Mouse (Mus musculus) MEL (cell line): Measurements from ENCODE around the gene Dlx1. TPM values are rescaled to one million over a fixed set of nuclear protein-coding genes. Genes with fewer than 3 reads are reported as not detected.

Experiments used
- DNase-seq: peaks from one replicate; pipeline ENCODE4 v3.0.0; 2011; ENCODE audit warnings: low read depth, low spot score
- H3K27ac ChIP-seq: 2 replicates; pipeline ENCODE4 v1.5.1; 2012; ENCODE audit warnings: low read depth, mild to moderate bottlenecking, control low read depth, low read length, moderate library complexity; ENCODE audit not compliant: control insufficient read depth
- H3K27me3 ChIP-seq, 2 experiments: fragments of 150-350 bp in 1 of 2; sonication (generic) in 1 of 2; 2 replicates each; pipeline ENCODE4 v1.6.1; 2012; ENCODE audit warnings: low read length in 2 of 2, mild to moderate bottlenecking in 2 of 2, improper control_type of control experiment in 1 of 2, moderate library complexity in 1 of 2; ENCODE audit not compliant: insufficient read depth in 2 of 2, control insufficient read depth in 1 of 2
- H3K36me3 ChIP-seq, 2 experiments: 2 replicates each; pipeline ENCODE4 v1.6.1; 2012 to 2014; ENCODE audit warnings: low read length in 2 of 2, improper control_type of control experiment in 1 of 2, inconsistent platforms in 1 of 2, mild to moderate bottlenecking in 1 of 2; ENCODE audit not compliant: insufficient read depth in 2 of 2, control insufficient read depth in 1 of 2
- H3K4me1 ChIP-seq, 2 experiments: fragments of 150-350 bp in 1 of 2; sonication (generic) in 1 of 2; 2 replicates each; pipeline ENCODE4 v1.6.1; 2012; ENCODE audit warnings: low read length in 2 of 2, improper control_type of control experiment in 1 of 2, mild to moderate bottlenecking in 1 of 2; ENCODE audit not compliant: insufficient read depth in 2 of 2, control insufficient read depth in 1 of 2
- H3K4me3 ChIP-seq, 2 experiments: fragments of 150-350 bp in 1 of 2; sonication (generic) in 1 of 2; 2 replicates each; pipeline ENCODE4 v1.5.1; 2012; ENCODE audit warnings: low read depth in 2 of 2, low read length in 2 of 2, mild to moderate bottlenecking in 2 of 2, moderate library complexity in 2 of 2, control low read depth in 1 of 2, improper control_type of control experiment in 1 of 2; ENCODE audit not compliant: control insufficient read depth in 1 of 2, insufficient read depth in 1 of 2
- H3K79me2 ChIP-seq: 2 replicates; pipeline ENCODE4 v1.6.1; 2012; ENCODE audit warnings: mild to moderate bottlenecking, low read length, moderate library complexity; ENCODE audit not compliant: control insufficient read depth, poor library complexity, insufficient read depth
- H3K9ac ChIP-seq: 2 replicates; pipeline ENCODE4 v1.6.1; 2012; ENCODE audit warnings: low read depth, mild to moderate bottlenecking, control low read depth, low read length, moderate library complexity; ENCODE audit not compliant: control insufficient read depth, poor library complexity, severe bottlenecking
- H3K9me3 ChIP-seq: fragments of 150-350 bp; sonication (generic); replicated peaks from 2 replicates; pipeline ENCODE4 v1.6.1; 2012; ENCODE audit warnings: mild to moderate bottlenecking, low read length, improper control_type of control experiment, moderate library complexity; ENCODE audit not compliant: insufficient read depth
- CTCF ChIP-seq, 3 experiments: IDR thresholded peaks in 2 of 3; conservative IDR thresholded peaks in 1 of 3; 2 replicates each; pipeline ENCODE4 v1.5.1; 2011 to 2012; ENCODE audit warnings: low read length in 3 of 3, low read depth in 2 of 3, mild to moderate bottlenecking in 2 of 3, improper control_type of control experiment in 1 of 3, inconsistent platforms in 1 of 3, mixed read lengths in 1 of 3, moderate library complexity in 1 of 3; ENCODE audit not compliant: control insufficient read depth in 1 of 3, insufficient read depth in 1 of 3, poor library complexity in 1 of 3, severe bottlenecking in 1 of 3
- ELF1 ChIP-seq: IDR thresholded peaks from 2 replicates; pipeline ENCODE4 v1.6.1; 2014; ENCODE audit warnings: low read depth, mild to moderate bottlenecking, inconsistent platforms, low read length, improper control_type of control experiment, moderate library complexity
- ETS1 ChIP-seq: IDR thresholded peaks from 2 replicates; pipeline ENCODE4 v1.6.1; 2012; ENCODE audit warnings: low read depth, mild to moderate bottlenecking, inconsistent platforms, low read length, improper control_type of control experiment, moderate library complexity
- HCFC1 ChIP-seq: IDR thresholded peaks from 2 replicates; pipeline ENCODE4 v1.6.1; 2012; ENCODE audit warnings: low read depth, mild to moderate bottlenecking, inconsistent platforms, low read length, improper control_type of control experiment, moderate library complexity
- MEF2A ChIP-seq: IDR thresholded peaks from 2 replicates; pipeline ENCODE4 v1.6.1; 2014; ENCODE audit warnings: low read depth, mild to moderate bottlenecking, inconsistent platforms, low read length, improper control_type of control experiment; ENCODE audit not compliant: poor library complexity, insufficient replicate concordance, severe bottlenecking; ENCODE audit errors: extremely low read depth
- MXI1 ChIP-seq: IDR thresholded peaks from 2 replicates; pipeline ENCODE4 v1.6.1; 2011; ENCODE audit warnings: mild to moderate bottlenecking, low read depth, low read length, improper control_type of control experiment
- MYC ChIP-seq: IDR thresholded peaks from 2 replicates; pipeline ENCODE4 v1.6.1; 2011; ENCODE audit warnings: low read depth, mild to moderate bottlenecking, low read length, improper control_type of control experiment, moderate library complexity
- NELFE ChIP-seq: IDR thresholded peaks from 2 replicates; pipeline ENCODE4 v1.6.1; 2011; ENCODE audit warnings: low read depth, low read length, improper control_type of control experiment
- POLR2A ChIP-seq, 2 experiments: IDR thresholded peaks; 2 replicates each; pipeline ENCODE4 v1.6.1; 2011 to 2012; ENCODE audit warnings: low read length in 2 of 2, mild to moderate bottlenecking in 2 of 2, control low read depth in 1 of 2, improper control_type of control experiment in 1 of 2, low read depth in 1 of 2, moderate library complexity in 1 of 2; ENCODE audit not compliant: control insufficient read depth in 1 of 2, insufficient read depth in 1 of 2, poor library complexity in 1 of 2
- RAD21 ChIP-seq: IDR thresholded peaks from 2 replicates; pipeline ENCODE4 v1.6.1; 2011; ENCODE audit warnings: mild to moderate bottlenecking, low read depth, low read length, improper control_type of control experiment
- ZNF384 ChIP-seq: IDR thresholded peaks from 2 replicates; pipeline ENCODE4 v1.6.1; 2012; ENCODE audit warnings: low read depth, mild to moderate bottlenecking, inconsistent platforms, low read length, improper control_type of control experiment
- polyA plus RNA-seq, 2 experiments: library from polyadenylated mRNA; stranded (reverse) in 1 of 2; unstranded in 1 of 2; fragments of >175 nt in 1 of 2; fragments of >200 nt in 1 of 2; gene quantifications; 2 replicates each; pipeline versions ENCODE4 v1.2.1 to v1.2.4; 2012; ENCODE audit warnings: low replicate concordance in 2 of 2, low read depth in 1 of 2; ENCODE audit not compliant: insufficient read length in 2 of 2, insufficient read depth in 1 of 2, missing spikeins in 1 of 2
- total RNA-seq: library from RNA; depleted of rRNA; stranded (reverse); fragments of 300-350 nt; gene quantifications from 2 replicates; pipeline ENCODE4 v1.2.3, GENCODE M21; 2012

The Dlx1 gene
- total and polyA plus RNA-seq, 3 experiments, result 3.4 to 11.8 TPM; not detected in 1

DNA sequence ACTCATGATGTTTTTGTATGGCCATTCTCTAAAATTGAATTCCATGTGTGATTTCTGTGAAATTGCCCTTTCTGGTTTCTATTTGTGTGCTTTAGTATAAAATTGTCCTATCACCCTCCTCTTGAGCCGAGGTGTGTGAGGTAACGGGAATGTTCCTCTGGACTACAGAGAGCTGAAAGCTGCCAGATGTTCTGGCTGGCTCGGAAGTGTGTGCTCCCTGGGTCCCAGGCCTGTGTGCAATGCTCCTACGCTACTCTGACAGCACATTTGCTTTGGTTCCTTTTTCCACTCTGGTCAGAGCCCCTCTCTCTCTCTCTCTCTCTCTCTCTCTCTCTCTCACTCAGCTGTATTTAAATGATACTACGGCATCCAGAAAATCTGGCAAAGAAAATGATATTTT, 30.7 kb upstream of the Dlx1 start:
- Histone ChIP-seq H3K36me3 (peaks cover 0 to 5% of the 10 kb centered on the region in 2 experiments; a peak in 1 of 4 replicates), H3K27me3 (no peaks in the 10 kb centered on the region), H3K79me2 (no peaks in the 10 kb centered on the region), H3K4me3 (no peak overlapping the region), H3K27ac (no peak overlapping the region), H3K9me3 (no peaks in the 10 kb centered on the region), H3K9ac (no peak overlapping the region), H3K4me1 (no peaks in the 10 kb centered on the region; a peak in 1 of 4 replicates)
- DNase-seq, result no peak
- no peak for TF ChIP-seq CTCF (IDR thresholded peaks at IDR 0.05 in 2 of 3, conservative IDR thresholded peaks at IDR 0.05 in 1 of 3; ENCODE audit: control insufficient read depth in 1 of 3, insufficient read depth in 1 of 3, low read depth in 2 of 3, low read length in 3 of 3, poor library complexity in 1 of 3, severe bottlenecking in 1 of 3)
- no peak for TF ChIP-seq MXI1
- no peak for TF ChIP-seq MYC
- TF ChIP-seq HCFC1, result no peak
- TF ChIP-seq RAD21, result no peak
- TF ChIP-seq ZNF384, result no peak
- no peak for TF ChIP-seq ETS1
- TF ChIP-seq, all 39 proteins: peak for 0

- no peak for DNase-seq
- TF ChIP-seq MEF2A, result no peak
- H3K9me3 ChIP-seq, result no peaks in the 10 kb centered on the region
- H3K9ac ChIP-seq, result no peak overlapping the region
- H3K27me3 ChIP-seq, result no peaks in the 10 kb centered on the region
- no peak overlapping the region for H3K4me3 ChIP-seq
- H3K79me2 ChIP-seq, result no peaks in the 10 kb centered on the region
- H3K4me1 ChIP-seq, result no peaks in the 10 kb centered on the region; a peak in 1 of 4 replicates
- H3K27ac ChIP-seq, result no peak overlapping the region
- peaks cover 0 to 5% of the 10 kb centered on the region in 2 experiments; a peak in 1 of 4 replicates for H3K36me3 ChIP-seq
These were observed 28.4 kb upstream of the Dlx1 start for GRCm38 (mm10) chr2:71499276-71500230.

GRCm38 (mm10) chr2:71504852-71505251, 23.1 kb upstream of the Dlx1 start:
- TF ChIP-seq POLR2A (IDR thresholded peaks at IDR 0.05; ENCODE audit: control insufficient read depth in 1 of 2, insufficient read depth in 1 of 2, low read depth in 1 of 2, low read length in 2 of 2, poor library complexity in 1 of 2) (no peak), NELFE (no peak), ELF1 (no peak)
- no peak overlapping the region for H3K4me3 ChIP-seq
- DNase-seq, result no peak
- H3K9ac ChIP-seq, result no peak overlapping the region
- no peaks in the 10 kb centered on the region for H3K4me1 ChIP-seq
- no peaks in the 10 kb centered on the region for H3K9me3 ChIP-seq
- H3K27me3 ChIP-seq, result no peaks in the 10 kb centered on the region
- H3K36me3 ChIP-seq, result no peaks in the 10 kb centered on the region
- H3K27ac ChIP-seq, result no peak overlapping the region
- H3K79me2 ChIP-seq, result no peaks in the 10 kb centered on the region
